Mouse (Mus musculus) CH12.LX (cell line): ENCODE data around the gene Dzip1l.

Experiments
- CTCF ChIP-seq, 2 experiments: IDR thresholded peaks in 1 of 2; conservative IDR thresholded peaks in 1 of 2; 2 replicates each; pipeline ENCODE4 v1.5.1; 2011 to 2012; ENCODE audit warnings: low read depth in 2 of 2, low read length in 2 of 2, improper control_type of control experiment in 1 of 2, inconsistent platforms in 1 of 2, mild to moderate bottlenecking in 1 of 2, moderate library complexity in 1 of 2
- PAX5 ChIP-seq: IDR thresholded peaks from 2 replicates; pipeline ENCODE4 v1.6.1; 2012; ENCODE audit warnings: low read length, inconsistent platforms, mixed read lengths
- USF1 ChIP-seq: IDR thresholded peaks from 2 replicates; pipeline ENCODE4 v1.6.1; 2014; ENCODE audit warnings: low read depth, mild to moderate bottlenecking, inconsistent platforms, low read length, improper control_type of control experiment
- USF2 ChIP-seq: conservative IDR thresholded peaks from 2 replicates; pipeline ENCODE4 v1.6.1; 2011; ENCODE audit warnings: low read depth, low read length, improper control_type of control experiment

- TF ChIP-seq CTCF (conservative IDR thresholded peaks at IDR 0.05 in 1 of 2, IDR thresholded peaks at IDR 0.05 in 1 of 2; ENCODE audit: low read depth in 2 of 2, low read length in 2 of 2) (peak; percentile 71 to 77), PAX5 (no peak), USF2 (no peak), USF1 (no peak)
Observed at GRCm38 (mm10) chr9:99662406-99662805, 33.1 kb downstream of the Dzip1l start.
